Mouse (Mus musculus) limb, embryonic 11.5 days (tissue): ENCODE results near the gene Tnrc18. TPM values are rescaled to one million over a fixed set of nuclear protein-coding genes. Genes with fewer than 3 reads are reported as not detected.

Experiments used
- ATAC-seq: fragments of 200-750 bp; cut with Nextera tagmentation; 2 replicates; pipeline ENCODE4 v1.8.0; 2017; ENCODE audit warnings: low read depth; ENCODE audit not compliant: insufficient number of reproducible peaks, low FRiP score, low TSS enrichment
- DNase-seq: peaks from one replicate; pipeline ENCODE4 v3.0.0-alpha.2; 2015; ENCODE audit warnings: low spot score
- H3K27ac ChIP-seq: fragments of 300-500 bp; sonication (generic); replicated peaks from 2 replicates; pipeline ENCODE4 v1.5.1; 2014; ENCODE audit warnings: low read depth, mild to moderate bottlenecking, low read length
- H3K27me3 ChIP-seq: fragments of 300-500 bp; sonication (generic); 2 replicates; pipeline ENCODE4 v1.6.1; 2014; ENCODE audit warnings: mild to moderate bottlenecking, low read length, mixed read lengths; ENCODE audit not compliant: control insufficient read depth, insufficient read depth
- H3K36me3 ChIP-seq: fragments of 300-500 bp; sonication (generic); 2 replicates; pipeline ENCODE4 v1.6.1; 2014; ENCODE audit warnings: mild to moderate bottlenecking, low read length, moderate library complexity, mixed read lengths; ENCODE audit not compliant: control insufficient read depth, insufficient read depth
- H3K4me1 ChIP-seq: fragments of 300-500 bp; sonication (generic); 2 replicates; pipeline ENCODE4 v1.6.1; 2014; ENCODE audit warnings: low read length, mixed read lengths; ENCODE audit not compliant: control insufficient read depth, insufficient read depth
- H3K4me2 ChIP-seq: fragments of 300-500 bp; sonication (generic); 2 replicates; pipeline ENCODE4 v1.6.1; 2014; ENCODE audit warnings: low read depth, mild to moderate bottlenecking, moderate library complexity; ENCODE audit not compliant: severe bottlenecking
- H3K4me3 ChIP-seq: fragments of 300-500 bp; sonication (generic); 2 replicates; pipeline ENCODE4 v1.5.1; 2014; ENCODE audit warnings: low read depth, low read length
- H3K9ac ChIP-seq: fragments of 300-500 bp; sonication (generic); 2 replicates; pipeline ENCODE4 v1.6.1; 2014; ENCODE audit warnings: mild to moderate bottlenecking, low read length
- H3K9me3 ChIP-seq: fragments of 300-500 bp; sonication (generic); 2 replicates; pipeline ENCODE4 v1.6.1; 2016; ENCODE audit warnings: low read length; ENCODE audit not compliant: control insufficient read depth
- WGBS: fragments of 180-500 bp; shearing (Covaris S2); extraction: QIAGEN DNeasy Blood & Tissue Kit; methylation state at CpG from one replicate; pipeline ENCODE4 v1.1.7; 2014; 5-methylcytosine and 5-hydroxymethylcytosine counted together
- polyA plus RNA-seq: library from polyadenylated mRNA; unstranded; fragments of >200 nt; fragmentation: Nextera tagmentation; extraction: Ambion mirVana; gene quantifications from 2 replicates; pipeline ENCODE4 v1.2.1, GENCODE M21; 2014

Gene Tnrc18
- polyA plus RNA-seq, 1 experiment from 2014 or later = 42.2 TPM

DNA sequence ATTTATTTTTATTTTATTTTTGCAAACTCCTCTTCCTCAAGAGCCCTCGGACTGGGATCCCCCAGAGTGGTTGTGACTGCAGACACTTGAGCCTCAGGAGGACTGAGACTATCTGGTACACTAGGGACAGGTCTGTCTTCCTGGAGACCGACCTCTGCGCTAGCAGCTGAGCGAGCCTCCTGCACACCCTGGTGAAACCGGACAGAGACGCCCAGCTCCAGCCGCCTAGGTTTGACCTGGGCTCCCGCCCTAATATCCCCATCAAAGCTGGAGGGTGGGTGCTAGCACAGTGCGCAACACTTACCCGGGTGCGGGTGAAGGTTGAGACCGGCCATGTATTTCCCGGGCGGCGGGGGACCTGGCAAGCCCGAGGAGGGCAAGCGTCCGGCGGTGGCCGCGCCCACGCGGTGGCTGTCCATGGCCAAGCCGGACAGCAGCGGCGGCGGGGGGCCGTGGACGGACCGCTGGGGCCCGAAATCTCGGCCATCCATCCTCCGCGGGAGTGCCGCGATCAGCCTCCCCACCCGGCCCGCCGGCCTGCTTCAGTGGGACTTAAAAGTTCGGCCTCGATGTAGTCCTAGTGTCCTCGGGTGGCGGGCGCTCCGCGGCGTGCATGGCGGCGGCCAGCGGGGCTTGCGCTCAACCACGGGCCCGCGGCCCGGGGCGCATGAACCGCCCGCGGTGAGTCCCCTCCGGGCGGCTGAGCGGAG is 2.6 kb downstream of the Tnrc18 start:
- Histone ChIP-seq H3K9me3 (no peaks in the 10 kb centered on the region), H3K4me1 (peaks cover 30% of the 10 kb centered on the region), H3K9ac (peak overlapping the region; percentile 100), H3K4me3 (peak overlapping the region; percentile 93), H3K4me2 (peak overlapping the region; percentile 97), H3K27ac (peak overlapping the region; percentile 100), H3K27me3 (no peaks in the 10 kb centered on the region), H3K36me3 (no peaks in the 10 kb centered on the region)
- WGBS = under 1% methylated on average over 61 of the region's 62 CpGs
- peak; percentile 66 for DNase-seq
- ATAC-seq = no peak

DNA sequence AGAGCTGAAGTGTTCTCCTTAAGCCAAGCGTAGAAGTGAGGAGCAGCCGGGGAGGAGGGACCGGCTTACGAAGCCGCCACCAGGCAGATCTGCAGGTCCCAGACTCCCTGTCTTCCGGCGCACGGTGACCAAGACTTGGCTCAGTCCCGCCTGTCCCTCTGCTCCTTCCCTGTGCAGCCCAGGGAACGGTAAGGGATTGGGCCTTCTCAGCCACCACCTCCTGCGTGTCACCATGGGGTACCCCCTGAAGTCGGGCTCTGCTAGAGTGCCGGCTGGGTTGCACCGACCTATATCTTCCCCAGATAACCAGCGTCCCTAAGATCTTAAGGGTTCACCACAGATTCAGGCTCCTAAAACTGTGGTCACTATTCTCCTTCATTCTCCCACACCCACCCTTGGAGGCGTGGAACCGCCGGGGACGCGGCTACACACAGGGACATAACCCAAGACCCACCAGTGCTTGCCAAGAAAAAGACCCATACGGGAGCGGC is 3.3 kb downstream of the Tnrc18 start:
- H3K27ac ChIP-seq = peak overlapping the region; percentile 100
- H3K9me3 ChIP-seq = no peaks in the 10 kb centered on the region
- DNase-seq (peak; percentile 68), ATAC-seq (no peak)
- peak overlapping the region; percentile 97 for H3K4me2 ChIP-seq
- H3K27me3 ChIP-seq = no peaks in the 10 kb centered on the region
- WGBS = under 1% methylated on average over 22 of the region's 22 CpGs
- peak overlapping the region; percentile 100 for H3K9ac ChIP-seq
- H3K36me3 ChIP-seq = peaks cover 6% of the 10 kb centered on the region; the same call in 1 of the 2 replicates
- H3K4me3 ChIP-seq = peak overlapping the region; percentile 93
- H3K4me1 ChIP-seq = peaks cover 30% of the 10 kb centered on the region

DNA sequence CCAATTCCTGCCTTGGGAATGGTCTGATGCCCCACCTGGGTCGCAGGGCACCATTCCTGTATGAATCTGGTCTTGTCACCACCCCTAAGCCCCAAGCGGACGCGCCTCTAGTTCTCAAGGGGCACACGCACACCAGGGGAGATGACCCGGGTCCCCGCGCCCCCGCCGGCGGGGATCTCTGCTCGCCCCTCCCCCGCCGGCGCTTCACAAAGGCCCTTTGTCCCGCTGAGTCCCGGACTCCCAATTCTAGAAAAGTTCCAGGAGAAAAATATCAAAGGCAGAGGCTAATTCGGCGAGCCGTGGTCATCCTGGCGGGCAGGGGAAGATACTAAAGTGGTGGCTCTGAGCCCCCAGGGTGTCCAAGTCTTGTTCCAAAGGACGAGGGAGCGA is 3.7 kb downstream of the Tnrc18 start:
- H3K27me3 ChIP-seq = no peaks in the 10 kb centered on the region
- no peak for ATAC-seq
- WGBS = 1% methylated on average over 23 of the region's 23 CpGs
- H3K9me3 ChIP-seq = no peaks in the 10 kb centered on the region
- H3K4me1 ChIP-seq = peaks cover 30% of the 10 kb centered on the region
- peak overlapping the region; percentile 93 for H3K4me3 ChIP-seq
- H3K27ac ChIP-seq = peak overlapping the region; percentile 100
- DNase-seq = peak; percentile 77
- H3K9ac ChIP-seq = peak overlapping the region; percentile 100
- peaks cover 7% of the 10 kb centered on the region; the same call in 1 of the 2 replicates for H3K36me3 ChIP-seq
- H3K4me2 ChIP-seq = peak overlapping the region; percentile 97

DNA sequence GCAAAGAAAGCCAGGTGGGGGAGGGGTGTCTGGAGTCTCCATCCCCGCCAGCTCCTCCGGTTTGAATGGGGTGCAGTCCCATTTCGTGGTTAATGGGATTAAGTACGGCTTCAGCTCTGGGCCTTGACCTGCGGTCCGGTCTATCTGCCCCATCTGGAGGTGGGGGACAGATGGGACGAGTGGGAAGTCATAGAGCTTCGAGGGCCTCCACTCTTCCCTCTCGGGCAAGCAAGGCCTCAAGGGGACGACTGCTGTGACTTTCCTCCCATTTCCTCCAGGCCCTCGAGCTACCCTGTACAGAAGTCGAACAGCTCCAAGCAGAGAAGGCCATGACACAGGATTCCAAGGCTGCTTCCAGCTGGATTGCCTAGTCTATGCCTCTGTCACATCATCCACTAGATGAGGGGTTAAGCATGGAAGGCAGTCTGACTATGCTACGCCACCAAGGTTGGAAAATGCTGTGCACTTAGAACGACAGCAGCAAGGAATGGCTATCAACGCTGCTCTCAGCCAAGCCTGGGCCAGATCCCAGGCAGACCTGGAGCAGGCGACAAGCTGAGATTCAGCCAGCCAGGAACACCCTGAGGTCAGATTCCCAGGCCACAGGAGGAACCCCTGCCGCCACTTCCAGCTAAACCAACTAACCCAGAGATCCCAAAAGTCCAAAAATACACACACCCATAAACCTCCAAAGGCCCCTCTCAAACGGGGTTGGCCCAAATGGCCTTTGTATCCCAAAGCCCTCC is 4.3 kb downstream of the Tnrc18 start:
- Histone ChIP-seq H3K27ac (peak overlapping the region; percentile 100), H3K4me3 (peak overlapping the region; percentile 93), H3K36me3 (peaks cover 7% of the 10 kb centered on the region; the same call in 1 of the 2 replicates), H3K4me2 (peak overlapping the region; percentile 97), H3K27me3 (no peaks in the 10 kb centered on the region), H3K9ac (peak overlapping the region; percentile 100), H3K9me3 (no peaks in the 10 kb centered on the region), H3K4me1 (peaks cover 30% of the 10 kb centered on the region)
- DNase-seq (peak; percentile 63), ATAC-seq (no peak)
- 1% methylated on average over 18 of the region's 18 CpGs for WGBS

DNA sequence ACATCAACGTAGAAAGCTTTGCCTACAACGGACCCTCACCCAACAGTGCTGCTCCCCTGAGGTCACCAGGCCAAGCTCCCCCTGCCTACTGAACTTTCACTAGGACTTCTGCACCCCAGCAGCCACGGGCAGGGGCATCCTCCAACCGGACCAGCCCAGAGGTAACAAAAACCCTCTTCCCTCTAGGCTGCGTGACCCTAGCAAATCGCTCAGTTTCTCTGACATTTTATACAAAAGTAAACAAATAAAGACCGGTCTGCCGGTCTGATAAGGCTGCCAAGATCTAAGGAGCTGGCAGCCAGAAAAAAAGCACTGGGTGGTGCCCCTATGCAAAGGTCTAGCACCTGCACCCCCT is 4.9 kb downstream of the Tnrc18 start:
- Histone ChIP-seq H3K4me3 (peak overlapping the region; percentile 93), H3K27me3 (no peaks in the 10 kb centered on the region), H3K4me2 (peak overlapping the region; percentile 97), H3K9me3 (no peaks in the 10 kb centered on the region), H3K27ac (0 out of 2 replicates have a peak overlapping the region, but pooled peaks have one; percentile 42), H3K9ac (peak overlapping the region; percentile 100), H3K4me1 (peaks cover 30% of the 10 kb centered on the region), H3K36me3 (peaks cover 9% of the 10 kb centered on the region; the same call in 1 of the 2 replicates)
- ATAC-seq (no peak), DNase-seq (no peak)
- 10% methylated on average over 8 of the region's 8 CpGs for WGBS

DNA sequence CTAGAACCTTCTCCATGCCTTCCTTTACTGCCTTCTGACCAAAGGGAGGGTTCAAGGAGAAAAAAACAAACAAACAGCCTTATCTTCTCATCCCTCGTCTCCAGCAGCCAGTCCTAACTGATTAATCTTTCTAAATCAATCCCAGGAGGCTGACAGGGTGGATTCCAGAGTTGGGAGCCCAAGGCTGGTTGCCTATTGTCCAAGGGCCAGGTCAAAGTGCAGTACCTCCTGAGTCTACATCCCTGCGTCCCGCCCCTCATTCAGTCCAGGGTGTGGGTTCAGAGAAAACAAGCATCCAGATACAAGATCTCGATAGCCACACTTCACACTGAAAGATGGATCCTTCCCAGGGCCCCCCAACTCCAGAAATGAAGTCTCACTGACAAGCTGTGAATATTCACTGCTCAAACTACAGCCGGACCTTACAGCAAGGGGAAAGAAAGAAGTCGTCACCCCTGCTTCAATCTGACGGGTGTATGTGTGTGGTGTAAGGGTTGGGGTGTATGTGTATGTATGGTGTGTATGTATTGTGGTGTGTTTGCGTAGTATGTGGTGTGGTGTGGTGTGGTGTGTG is 5.5 kb downstream of the Tnrc18 start:
- Histone ChIP-seq H3K9ac (peak overlapping the region; percentile 100), H3K9me3 (no peaks in the 10 kb centered on the region), H3K4me2 (peak overlapping the region; percentile 97), H3K36me3 (peaks cover 13% of the 10 kb centered on the region), H3K4me1 (peaks cover 30% of the 10 kb centered on the region), H3K27me3 (no peaks in the 10 kb centered on the region), H3K27ac (0 out of 2 replicates have a peak overlapping the region, but pooled peaks have one; percentile 18), H3K4me3 (peak overlapping the region; percentile 93; the same call in 1 of the 2 replicates)
- WGBS = 36% methylated on average over 8 of the region's 8 CpGs
- no peak for ATAC-seq
- DNase-seq = no peak

DNA sequence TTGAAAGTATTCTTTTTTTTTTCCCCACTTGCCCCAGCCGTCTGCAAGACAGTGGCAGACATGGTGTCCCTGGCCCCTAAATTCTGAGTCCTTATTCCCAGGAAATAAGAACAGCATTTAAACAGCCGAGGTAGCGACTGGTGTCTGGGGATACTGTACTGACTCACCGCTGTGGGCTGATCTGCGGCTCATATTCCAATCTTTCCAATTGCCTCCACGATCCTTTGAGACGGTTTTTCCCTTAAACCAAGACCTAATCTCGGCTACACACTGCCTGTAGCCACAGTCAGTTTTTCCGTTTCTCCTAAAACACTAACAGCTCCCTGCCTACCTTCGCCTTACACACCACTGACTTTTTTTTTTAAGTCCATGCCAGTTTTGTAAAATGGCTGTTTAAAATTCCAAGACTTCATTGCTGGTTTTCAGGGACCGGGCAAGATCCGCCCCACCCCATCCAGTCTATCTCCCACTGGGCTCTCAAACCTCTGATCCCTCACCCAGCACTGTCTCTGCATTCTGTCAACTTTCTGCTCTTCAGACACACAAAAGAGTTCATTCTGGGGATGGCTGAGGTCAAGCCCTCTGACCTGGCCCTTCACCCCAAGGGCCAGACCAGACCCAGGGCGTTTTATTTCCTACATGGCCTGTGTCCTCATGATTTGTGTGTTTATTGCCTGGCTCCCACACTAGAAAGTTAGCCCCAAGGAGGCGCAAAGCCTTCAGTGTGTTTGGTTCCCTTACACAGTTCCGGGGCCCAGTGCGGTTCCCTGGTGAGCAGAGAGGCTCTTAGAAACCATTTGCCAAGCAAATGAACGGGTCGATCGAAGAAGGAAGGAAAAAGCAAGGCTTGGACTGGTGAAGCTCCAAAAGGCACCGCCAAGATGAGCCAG is 6.5 kb downstream of the Tnrc18 start:
- 20% methylated on average over 20 of the region's 20 CpGs for WGBS
- H3K4me3 ChIP-seq = 0 out of 2 replicates have a peak overlapping the region, but pooled peaks have one; percentile 19
- no peak overlapping the region; the same call in 1 of the 2 replicates for H3K27ac ChIP-seq
- peaks cover 16% of the 10 kb centered on the region for H3K36me3 ChIP-seq
- peak overlapping the region; percentile 100; the same call in 1 of the 2 replicates for H3K9ac ChIP-seq
- peaks cover 30% of the 10 kb centered on the region for H3K4me1 ChIP-seq
- no peaks in the 10 kb centered on the region for H3K9me3 ChIP-seq
- no peaks in the 10 kb centered on the region for H3K27me3 ChIP-seq
- ATAC-seq (no peak), DNase-seq (no peak)
- H3K4me2 ChIP-seq = peak overlapping the region; percentile 97
